Mouse (Mus musculus): ENCODE data around the gene Efcab11. TPM values are rescaled to one million over a fixed set of nuclear protein-coding genes. Genes with fewer than 3 reads are reported as not detected.

Gene Efcab11
- polyA plus RNA-seq, 1 experiment from 2014 or later: 24.9 TPM

GRCm38 (mm10) chr12:99902867-99903370 lies 18.7 kb upstream of the Efcab11 start:
- no peaks in the 10 kb centered on the region for H3K9me3 ChIP-seq

GRCm38 (mm10) chr12:99901973-99902866 lies 18.0 kb upstream of the Efcab11 start:
- no peak overlapping the region for H3K4me3 ChIP-seq
- H3K4me1 ChIP-seq: peaks cover 5% of the 10 kb centered on the region; the same call in 1 of the 2 replicates
- no peak overlapping the region for H3K27ac ChIP-seq
- WGBS: 90% methylated on average over 8 of the region's 8 CpGs
- H3K27me3 ChIP-seq (ENCODE audit: poor library complexity, severe bottlenecking): no peaks in the 10 kb centered on the region
- H3K9me3 ChIP-seq: no peaks in the 10 kb centered on the region
- no peak for DNase-seq (ENCODE audit: extremely low spot score, low spot score)
- H3K36me3 ChIP-seq (replicated peaks): peaks cover 89% of the 10 kb centered on the region

More at GRCm38 (mm10) chr12:99902867-99903370, 18.7 kb upstream of the Efcab11 start:
- Histone ChIP-seq H3K27ac (no peak overlapping the region), H3K4me3 (no peak overlapping the region), H3K36me3 (replicated peaks) (peaks cover 89% of the 10 kb centered on the region), H3K27me3 (ENCODE audit: poor library complexity, severe bottlenecking) (no peaks in the 10 kb centered on the region), H3K4me1 (peaks cover 5% of the 10 kb centered on the region; the same call in 1 of the 2 replicates)
- no peak for DNase-seq (ENCODE audit: extremely low spot score, low spot score)
- WGBS: 77% methylated on average over 4 of the region's 4 CpGs

DNA sequence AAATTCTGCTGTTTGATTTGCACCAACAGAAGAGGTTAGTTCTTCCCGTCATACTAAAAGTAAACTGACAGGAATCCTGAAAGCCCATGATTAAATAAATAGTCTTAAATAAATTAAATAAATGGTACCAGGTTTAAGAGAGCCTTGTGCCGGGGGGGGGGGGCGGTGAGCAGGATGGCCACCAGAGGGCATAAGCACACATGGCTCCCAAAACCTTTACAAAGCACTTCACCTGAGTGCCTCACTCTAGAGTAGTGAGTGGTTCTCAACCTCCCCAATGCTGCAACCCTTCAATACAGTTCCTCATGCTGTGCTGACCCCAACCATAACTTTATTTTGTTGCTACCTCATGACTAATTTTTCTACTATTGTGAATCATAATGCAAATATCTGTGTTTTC lies 15.8 kb upstream of the Efcab11 start:
- DNase-seq (ENCODE audit: extremely low spot score, low spot score): no peak
- Histone ChIP-seq H3K27me3 (ENCODE audit: poor library complexity, severe bottlenecking) (no peaks in the 10 kb centered on the region), H3K27ac (no peak overlapping the region), H3K4me3 (no peak overlapping the region), H3K9me3 (no peaks in the 10 kb centered on the region), H3K36me3 (replicated peaks) (peaks cover 89% of the 10 kb centered on the region), H3K4me1 (peaks cover 5% of the 10 kb centered on the region; the same call in 1 of the 2 replicates)
- WGBS: 65% methylated on average over 2 of the region's 3 CpGs

DNA sequence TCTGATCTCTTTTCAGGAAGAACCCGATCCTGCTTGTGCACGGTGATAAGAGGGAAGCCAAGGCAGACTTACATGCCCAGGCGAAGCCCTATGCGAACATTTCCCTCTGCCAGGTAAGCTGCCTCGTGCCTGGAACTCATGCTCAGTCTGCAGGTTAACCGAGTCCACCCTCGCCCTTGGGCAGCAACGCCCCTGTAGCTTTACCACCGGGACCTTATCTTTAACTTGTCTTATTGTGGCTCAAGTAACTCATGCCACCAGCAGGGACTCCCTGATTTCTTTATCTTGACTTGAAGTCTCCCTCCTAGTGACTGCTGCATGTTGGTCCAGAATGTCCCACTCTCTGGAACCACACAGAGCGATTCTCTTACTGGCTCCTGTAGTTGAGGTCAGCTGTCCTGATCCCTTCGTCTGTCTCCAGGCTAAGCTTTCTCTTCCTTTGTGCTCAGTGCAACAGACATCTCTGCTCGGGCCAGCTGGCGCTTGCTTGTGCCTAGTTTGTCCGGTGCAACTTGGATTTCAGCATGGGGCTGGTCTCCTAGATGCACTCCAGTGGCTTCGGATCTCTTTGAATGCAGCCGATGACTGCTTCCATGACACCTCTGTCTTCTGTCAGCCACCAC lies 14.1 kb upstream of the Efcab11 start:
- Histone ChIP-seq H3K27me3 (ENCODE audit: poor library complexity, severe bottlenecking) (no peaks in the 10 kb centered on the region), H3K9me3 (no peaks in the 10 kb centered on the region), H3K4me1 (peaks cover 5% of the 10 kb centered on the region; the same call in 1 of the 2 replicates), H3K27ac (no peak overlapping the region), H3K4me3 (no peak overlapping the region), H3K36me3 (replicated peaks) (peaks cover 89% of the 10 kb centered on the region)
- DNase-seq (ENCODE audit: extremely low spot score, low spot score): no peak
- WGBS: 92% methylated on average over 16 of the region's 16 CpGs

- no peaks in the 10 kb centered on the region for H3K9me3 ChIP-seq
- no peak overlapping the region for H3K27ac ChIP-seq
- WGBS: 94% methylated on average over 4 of the region's 4 CpGs
- no peak for DNase-seq (ENCODE audit: extremely low spot score, low spot score)
- no peak overlapping the region for H3K4me3 ChIP-seq
- peaks cover 2% of the 10 kb centered on the region; the same call in 1 of the 2 replicates for H3K4me1 ChIP-seq
- no peaks in the 10 kb centered on the region for H3K27me3 ChIP-seq (ENCODE audit: poor library complexity, severe bottlenecking)
- peaks cover 89% of the 10 kb centered on the region for H3K36me3 ChIP-seq (replicated peaks)
These were observed 13.6 kb upstream of the Efcab11 start for GRCm38 (mm10) chr12:99897846-99898245.

- peak overlapping the region; percentile 85 for H3K4me3 ChIP-seq
- H3K36me3 ChIP-seq (replicated peaks): peaks cover 28% of the 10 kb centered on the region
- peaks cover 36% of the 10 kb centered on the region for H3K4me1 ChIP-seq
- 42% methylated on average over 8 of the region's 8 CpGs for WGBS
- DNase-seq (ENCODE audit: extremely low spot score, low spot score): no peak
- H3K27ac ChIP-seq: peak overlapping the region; percentile 97
- no peaks in the 10 kb centered on the region; the same call in 1 of the 2 replicates for H3K9me3 ChIP-seq
- no peaks in the 10 kb centered on the region for H3K27me3 ChIP-seq (ENCODE audit: poor library complexity, severe bottlenecking)
These were observed 1.2 kb upstream of the Efcab11 start for GRCm38 (mm10) chr12:99885282-99885901.

- H3K27ac ChIP-seq: peak overlapping the region; percentile 97
- H3K27me3 ChIP-seq (ENCODE audit: poor library complexity, severe bottlenecking): no peaks in the 10 kb centered on the region
- DNase-seq (ENCODE audit: extremely low spot score, low spot score): peak; percentile 39
- H3K36me3 ChIP-seq (replicated peaks): peaks cover 22% of the 10 kb centered on the region
- peaks cover 36% of the 10 kb centered on the region for H3K4me1 ChIP-seq
- H3K9me3 ChIP-seq: no peaks in the 10 kb centered on the region; the same call in 1 of the 2 replicates
- WGBS: under 1% methylated on average over 11 of the region's 11 CpGs
- peak overlapping the region; percentile 85 for H3K4me3 ChIP-seq
These were observed 530 bp downstream of the Efcab11 start for GRCm38 (mm10) chr12:99883713-99884105.

GRCm38 (mm10) chr12:99883000-99883712 lies 1.1 kb downstream of the Efcab11 start:
- Histone ChIP-seq H3K27me3 (ENCODE audit: poor library complexity, severe bottlenecking) (no peaks in the 10 kb centered on the region), H3K4me1 (peaks cover 36% of the 10 kb centered on the region), H3K36me3 (replicated peaks) (peaks cover 20% of the 10 kb centered on the region), H3K9me3 (no peaks in the 10 kb centered on the region; the same call in 1 of the 2 replicates), H3K4me3 (peak overlapping the region; percentile 85), H3K27ac (peak overlapping the region; percentile 97)
- peak; percentile 95 for DNase-seq (ENCODE audit: extremely low spot score, low spot score)
- WGBS: under 1% methylated on average over 38 of the region's 38 CpGs

GRCm38 (mm10) chr12:99874609-99875008 lies 9.6 kb downstream of the Efcab11 start:
- H3K4me1 ChIP-seq: peaks cover 17% of the 10 kb centered on the region
- no peak for DNase-seq (ENCODE audit: extremely low spot score, low spot score)
- H3K27ac ChIP-seq: 0 out of 2 replicates have a peak overlapping the region, but pooled peaks have one; percentile 15
- peaks cover 13% of the 10 kb centered on the region for H3K36me3 ChIP-seq (replicated peaks)
- H3K4me3 ChIP-seq: no peak overlapping the region
- no peaks in the 10 kb centered on the region for H3K27me3 ChIP-seq (ENCODE audit: poor library complexity, severe bottlenecking)
- no peaks in the 10 kb centered on the region for H3K9me3 ChIP-seq
- 87% methylated on average over 6 of the region's 6 CpGs for WGBS

DNA sequence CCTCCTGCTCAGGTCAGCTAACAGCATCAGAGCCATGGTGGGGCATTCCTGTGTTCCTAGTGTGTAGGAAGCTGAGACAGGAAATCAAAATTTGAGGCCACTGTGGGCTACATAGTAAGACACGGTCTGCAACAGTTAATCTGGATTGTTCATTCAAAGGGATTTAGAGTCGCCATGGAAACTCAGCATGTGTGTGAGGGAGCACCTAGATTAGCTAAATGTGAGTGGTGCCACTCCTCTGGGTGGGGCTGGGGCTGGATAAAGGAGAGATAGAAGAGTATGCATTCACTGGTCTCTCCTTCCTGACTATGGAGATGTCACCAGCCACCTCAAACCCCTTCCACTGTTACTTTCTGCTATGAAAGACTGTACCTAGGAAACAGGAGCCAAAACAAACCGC lies 10.8 kb downstream of the Efcab11 start:
- no peak for DNase-seq (ENCODE audit: extremely low spot score, low spot score)
- H3K4me3 ChIP-seq: no peak overlapping the region
- no peak overlapping the region for H3K27ac ChIP-seq
- WGBS: 37% methylated on average over 3 of the region's 3 CpGs
- peaks cover 17% of the 10 kb centered on the region for H3K4me1 ChIP-seq
- no peaks in the 10 kb centered on the region for H3K27me3 ChIP-seq (ENCODE audit: poor library complexity, severe bottlenecking)
- peaks cover 10% of the 10 kb centered on the region for H3K36me3 ChIP-seq (replicated peaks)
- H3K9me3 ChIP-seq: no peaks in the 10 kb centered on the region

GRCm38 (mm10) chr12:99868821-99869220 lies 15.4 kb downstream of the Efcab11 start:
- Histone ChIP-seq H3K27me3 (ENCODE audit: poor library complexity, severe bottlenecking) (no peaks in the 10 kb centered on the region), H3K9me3 (no peaks in the 10 kb centered on the region), H3K27ac (no peak overlapping the region), H3K36me3 (replicated peaks) (peaks cover 3% of the 10 kb centered on the region), H3K4me3 (no peak overlapping the region), H3K4me1 (peaks cover 13% of the 10 kb centered on the region)
- 85% methylated on average over 1 of the region's 1 CpGs for WGBS
- no peak for DNase-seq (ENCODE audit: extremely low spot score, low spot score)

- Histone ChIP-seq H3K9me3 (no peaks in the 10 kb centered on the region), H3K27me3 (ENCODE audit: poor library complexity, severe bottlenecking) (no peaks in the 10 kb centered on the region), H3K27ac (no peak overlapping the region), H3K4me1 (no peaks in the 10 kb centered on the region; the same call in 1 of the 2 replicates), H3K4me3 (no peak overlapping the region), H3K36me3 (replicated peaks) (peaks cover 3% of the 10 kb centered on the region)
- DNase-seq (ENCODE audit: extremely low spot score, low spot score): no peak
These were observed 19.6 kb downstream of the Efcab11 start for GRCm38 (mm10) chr12:99864613-99865012.
